Mouse (Mus musculus): ENCODE results near the gene Romo1.
"Not testable (repeated sequence)": the region's sequence is repeated elsewhere in the genome, so short reads cannot be mapped to it uniquely, and the experiment has no call there.

The Romo1 gene

GRCm38 (mm10) chr2:156143953-156144724 is at the start of gene Romo1, which contains the start of gene Nfs1:
TSS of gene Romo1 (plus strand) at chr2:156144039.
TSS of gene Nfs1 (minus strand) at chr2:156144186.
- peak; percentile 89 to 93 for DNase-seq (ENCODE audit: low spot score in 2 of 2)

GRCm38 (mm10) chr2:156110627-156111357 is 33.0 kb upstream of the Romo1 start:
- DNase-seq (ENCODE audit: low spot score in 2 of 2) = peak in 1 of 2 experiments; percentile 60

- DNase-seq (ENCODE audit: low spot score in 2 of 2) = peak; percentile 90 to 95
These were observed 32.3 kb upstream of the Romo1 start, which contains the start of the genes Cpne1 and Rbm12 for GRCm38 (mm10) chr2:156111358-156112079. TSS of gene Cpne1 (minus strand) at chr2:156111965. TSS of gene Rbm12 (minus strand) at chr2:156111978.

GRCm38 (mm10) chr2:156112080-156112423 is 31.8 kb upstream of the Romo1 start:
- DNase-seq (ENCODE audit: low spot score in 2 of 2) = not testable (repeated sequence)

GRCm38 (mm10) chr2:156119566-156119965 is 24.3 kb upstream of the Romo1 start:
- DNase-seq (ENCODE audit: low spot score in 2 of 2) = no peak

- no peak for DNase-seq (ENCODE audit: low spot score in 2 of 2)
These were observed 20.1 kb upstream of the Romo1 start for GRCm38 (mm10) chr2:156123731-156124130.

- no peak for DNase-seq (ENCODE audit: low spot score in 2 of 2)
These were observed 16.8 kb upstream of the Romo1 start, which contains the start of gene Gm28036 for GRCm38 (mm10) chr2:156126992-156127391. TSS of gene Gm28036 (minus strand) at chr2:156127092.

- no peak for DNase-seq (ENCODE audit: low spot score in 2 of 2)
These were observed 9.7 kb upstream of the Romo1 start for GRCm38 (mm10) chr2:156134161-156134560.

GRCm38 (mm10) chr2:156135695-156136094 is 8.1 kb upstream of the Romo1 start:
- no peak for DNase-seq (ENCODE audit: low spot score in 2 of 2)

GRCm38 (mm10) chr2:156142820-156143219 is 1.0 kb upstream of the Romo1 start:
- DNase-seq (ENCODE audit: low spot score in 2 of 2) = no peak

GRCm38 (mm10) chr2:156143367-156143766 is 472 bp upstream of the Romo1 start:
- DNase-seq (ENCODE audit: low spot score in 2 of 2) = no peak

GRCm38 (mm10) chr2:156145486-156146130 is 1.8 kb downstream of the Romo1 start:
- no peak for DNase-seq (ENCODE audit: low spot score in 2 of 2)

- DNase-seq (ENCODE audit: low spot score in 2 of 2) = no peak
These were observed 2.6 kb downstream of the Romo1 start for GRCm38 (mm10) chr2:156146272-156146989.

- DNase-seq (ENCODE audit: low spot score in 2 of 2) = no peak
These were observed 3.6 kb downstream of the Romo1 start for GRCm38 (mm10) chr2:156147316-156147915.

- no peak for DNase-seq (ENCODE audit: low spot score in 2 of 2)
These were observed 7.7 kb downstream of the Romo1 start for GRCm38 (mm10) chr2:156151538-156151937.

GRCm38 (mm10) chr2:156165478-156165877 is 21.6 kb downstream of the Romo1 start:
- no peak for DNase-seq (ENCODE audit: low spot score in 2 of 2)

- no peak for DNase-seq (ENCODE audit: low spot score in 2 of 2)
These were observed 22.7 kb downstream of the Romo1 start for GRCm38 (mm10) chr2:156166557-156166956.

- no peak for DNase-seq (ENCODE audit: low spot score in 2 of 2)
These were observed 33.2 kb downstream of the Romo1 start for GRCm38 (mm10) chr2:156177079-156177478.

- DNase-seq (ENCODE audit: low spot score in 2 of 2) = no peak
These were observed 33.8 kb downstream of the Romo1 start for GRCm38 (mm10) chr2:156177651-156178050.

GRCm38 (mm10) chr2:156179046-156179795 is 35.4 kb downstream of the Romo1 start:
- peak; percentile 83 to 92 for DNase-seq (ENCODE audit: low spot score in 2 of 2)
